1 mouse cellular context compared by ENCODE assay signal in genomic region chr3:107630682-107631522, GRCm38 (mm10).
TF ChIP-seq lines count a peak whose summit lies in the region.

Gene Gm10961 (plus strand): TSS chr3:107631322.

TF ChIP-seq in CH12.LX, 34 proteins besides CTCF, POLR2A, EP300 and RAD21 (continued from another document):
- no peak for TF ChIP-seq RCOR1 (conservative IDR thresholded peaks at IDR 0.05; ENCODE audit: low read depth, low read length)
- TF ChIP-seq SMC3 (IDR thresholded peaks at IDR 0.05; ENCODE audit: low read depth, low read length): no peak
- TF ChIP-seq USF1 (IDR thresholded peaks at IDR 0.05; ENCODE audit: low read depth, low read length): no peak
- TF ChIP-seq NRF1 (IDR thresholded peaks at IDR 0.05; ENCODE audit: low read depth, low read length): no peak
- TF ChIP-seq CHD2 (IDR thresholded peaks at IDR 0.05; ENCODE audit: low read length): peak; percentile 44; the same call in 1 of the 2 replicates
- peak; percentile 44 for TF ChIP-seq ETS1 (conservative IDR thresholded peaks at IDR 0.05; ENCODE audit: low read depth, low read length)
- TF ChIP-seq ELF1 (IDR thresholded peaks at IDR 0.05; ENCODE audit: low read depth, low read length): 0 out of 2 replicates have a peak, but pooled peaks have one; percentile 27
- no peak for TF ChIP-seq USF2 (conservative IDR thresholded peaks at IDR 0.05; ENCODE audit: low read depth, low read length)
- TF ChIP-seq BHLHE40 (IDR thresholded peaks at IDR 0.05; ENCODE audit: low read depth, low read length): 0 out of 2 replicates have a peak, but pooled peaks have one; percentile 8
- no peak for TF ChIP-seq KAT2A (IDR thresholded peaks at IDR 0.05; ENCODE audit: insufficient replicate concordance, low read length)
- no peak for TF ChIP-seq ZNF384 (IDR thresholded peaks at IDR 0.05; ENCODE audit: low read depth, low read length)
- no peak for TF ChIP-seq MAFK (IDR thresholded peaks at IDR 0.05; ENCODE audit: insufficient replicate concordance, low read length)
